Mouse (Mus musculus) olfactory bulb, adult 2 months (tissue): Measurements from ENCODE around the gene S100a8.

Experiments used
- CTCF ChIP-seq: fragments of 200-500 bp; IDR thresholded peaks from 2 replicates; pipeline ENCODE4 v1.5.1; 2012; ENCODE audit warnings: low read depth, mild to moderate bottlenecking, low read length, moderate library complexity; ENCODE audit not compliant: insufficient read depth
- POLR2A ChIP-seq: fragments of 200-500 bp; IDR thresholded peaks from 2 replicates; pipeline ENCODE4 v1.6.1; 2012; ENCODE audit warnings: mild to moderate bottlenecking, low read depth, low read length, moderate library complexity; ENCODE audit not compliant: insufficient read depth

DNA sequence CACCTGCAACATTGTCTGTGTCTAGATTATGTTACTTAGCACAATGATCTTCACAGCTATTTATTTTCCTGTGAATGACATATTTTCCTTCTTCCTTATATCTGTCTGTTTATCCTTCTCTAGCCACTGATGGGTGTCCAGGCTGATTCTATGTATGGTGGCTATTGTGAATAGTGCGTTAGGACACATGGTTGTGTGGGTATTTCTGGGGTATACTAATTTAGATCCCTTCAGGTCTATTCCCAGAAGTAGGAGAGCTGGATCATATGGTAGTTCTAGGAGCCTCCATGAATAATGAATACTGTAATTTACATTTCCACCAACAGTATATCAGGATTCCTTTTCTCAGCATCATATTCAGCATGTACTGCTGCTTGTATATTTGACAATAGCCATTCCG, 18.9 kb upstream of the S100a8 start:
- TF ChIP-seq CTCF (no peak), POLR2A (no peak)
